In genomic region chr7:105810280-105810876, GRCm38 (mm10) we compare ENCODE assay signal across 8 mouse cellular contexts. TPM values are rescaled to one million over a fixed set of nuclear protein-coding genes. Genes with fewer than 3 reads are reported as not detected.
DNase-seq lines count a peak whose midpoint lies in the region; ATAC-seq and TF ChIP-seq lines count a peak whose summit lies in the region.

No protein-coding gene starts in this region.

- no peak; the same call in 1 of the 2 replicates for ATAC-seq in kidney, embryonic 15.5 days (replicated peaks; ENCODE audit: low FRiP score)
- peak; percentile 6; the same call in 1 of the 2 replicates for ATAC-seq in G1E (ENCODE audit: extremely low read depth, insufficient number of reproducible peaks, low FRiP score, poor library complexity, severe bottlenecking)
- no peak; the same call in 1 of the 2 replicates for ATAC-seq in forebrain, embryonic 12.5 days (ENCODE audit: low FRiP score)
- peak; percentile 22 for ATAC-seq in liver, embryonic 14.5 days (ENCODE audit: insufficient read depth)

- no peaks in the 10 kb centered on the region for H3K27me3 ChIP-seq in kidney, embryonic 15.5 days
- H3K27me3 ChIP-seq in G1E (ENCODE audit: insufficient read depth, low read length): peaks cover 5% of the 10 kb centered on the region; the same call in 1 of the 2 replicates
- H3K27me3 ChIP-seq in forebrain, embryonic 12.5 days: no peaks in the 10 kb centered on the region
- H3K27me3 ChIP-seq in liver, embryonic 14.5 days (ENCODE audit: control insufficient read depth, insufficient read depth, low read length): no peaks in the 10 kb centered on the region

- H3K9me3 ChIP-seq in kidney, embryonic 15.5 days (replicated peaks): no peaks in the 10 kb centered on the region
- 0 out of 2 replicates have a peak, but pooled peaks cover 4% of the 10 kb centered on the region for H3K9me3 ChIP-seq in G1E (replicated peaks)
- no peaks in the 10 kb centered on the region for H3K9me3 ChIP-seq in forebrain, embryonic 12.5 days
- no peaks in the 10 kb centered on the region for H3K9me3 ChIP-seq in liver, embryonic 14.5 days (ENCODE audit: control insufficient read depth, low read length)

- WGBS in kidney, embryonic 15.5 days: 3% methylated on average over 37 of the region's 37 CpGs
- WGBS in forebrain, embryonic 12.5 days: 6% methylated on average over 37 of the region's 37 CpGs
- 1% methylated on average over 37 of the region's 37 CpGs for WGBS in liver, embryonic 14.5 days (ENCODE audit: insufficient replicate concordance)

- peak overlapping the region; percentile 73 for H3K4me2 ChIP-seq in kidney, embryonic 15.5 days
- H3K4me2 ChIP-seq in forebrain, embryonic 12.5 days: peak overlapping the region; percentile 73
- peak overlapping the region; percentile 91 for H3K4me2 ChIP-seq in liver, embryonic 14.5 days (ENCODE audit: low read depth)

- peaks cover 11% of the 10 kb centered on the region for H3K4me1 ChIP-seq in kidney, embryonic 15.5 days
- H3K4me1 ChIP-seq in G1E (ENCODE audit: insufficient read depth, low read depth, low read length): peaks cover 28% of the 10 kb centered on the region
- H3K4me1 ChIP-seq in forebrain, embryonic 12.5 days: peaks cover 13% of the 10 kb centered on the region
- peaks cover 4 to 18% of the 10 kb centered on the region in 2 experiments for H3K4me1 ChIP-seq in liver, embryonic 14.5 days (replicated peaks; ENCODE audit: control insufficient read depth in 2 of 2, insufficient read depth in 2 of 2, low read length in 1 of 2)

- no peak for TF ChIP-seq EP300 in liver, embryonic 14.5 days (IDR thresholded peaks at IDR 0.05; ENCODE audit: low read depth)

- H3K27ac ChIP-seq in kidney, embryonic 15.5 days: peak overlapping the region; percentile 88
- H3K27ac ChIP-seq in forebrain, embryonic 12.5 days: peak overlapping the region; percentile 87
- H3K27ac ChIP-seq in liver, embryonic 14.5 days: peak overlapping the region; percentile 67

- no peak for TF ChIP-seq CTCF in G1E (IDR thresholded peaks at IDR 0.05; ENCODE audit: low read depth, low read length)
- TF ChIP-seq CTCF in liver, embryonic 14.5 days (IDR thresholded peaks at IDR 0.05; ENCODE audit: low read depth): no peak

- DNase-seq in kidney, postnatal 4 days: no peak
- no peak for DNase-seq in G1E (ENCODE audit: low spot score)
- DNase-seq in liver, embryonic 14.5 days (ENCODE audit: low read depth in 3 of 3, low spot score in 3 of 3): peak in 1 of 3 experiments; percentile 10
- no peak for DNase-seq in layer of hippocampus, adult 9-10 months (ENCODE audit: low spot score)
- no peak for DNase-seq in cerebellum, postnatal 10 days
- no peak for DNase-seq in thymus, adult 18-20 months

- peak overlapping the region; percentile 75 for H3K4me3 ChIP-seq in kidney, embryonic 15.5 days (replicated peaks)
- peak overlapping the region; percentile 99 for H3K4me3 ChIP-seq in G1E (ENCODE audit: low read depth, low read length)
- peak overlapping the region; percentile 74 for H3K4me3 ChIP-seq in forebrain, embryonic 12.5 days (replicated peaks)
- H3K4me3 ChIP-seq in liver, embryonic 14.5 days (ENCODE audit: insufficient read depth in 1 of 2, low read depth in 2 of 2, low read length in 2 of 2): peak overlapping the region; percentile 81 to 96

- H3K9ac ChIP-seq in kidney, embryonic 15.5 days: peak overlapping the region; percentile 90
- H3K9ac ChIP-seq in forebrain, embryonic 12.5 days: peak overlapping the region; percentile 93
- H3K9ac ChIP-seq in liver, embryonic 14.5 days (replicated peaks): peak overlapping the region; percentile 98

- peaks cover 27% of the 10 kb centered on the region for H3K36me3 ChIP-seq in kidney, embryonic 15.5 days
- peaks cover 30% of the 10 kb centered on the region for H3K36me3 ChIP-seq in G1E (replicated peaks)
- H3K36me3 ChIP-seq in forebrain, embryonic 12.5 days (replicated peaks): peaks cover 26% of the 10 kb centered on the region
- H3K36me3 ChIP-seq in liver, embryonic 14.5 days (replicated peaks; ENCODE audit: control insufficient read depth, insufficient read depth, low read depth): peaks cover 10% of the 10 kb centered on the region

RNA-seq across cellular contexts. Expression of gene Mrpl17, which starts 0.5 kb away (rescaled TPM):
- polyA plus RNA-seq in kidney, embryonic 15.5 days (2015; fragmentation: Nextera tagmentation; extraction: Ambion mirVana): 397 and 398 TPM in 2 replicates
- total RNA-seq in G1E (2014; fragmentation: Nextera tagmentation) (159 and 162 TPM in 2 replicates), G1E (2017) (50.3 and 58.4 TPM in 2 replicates)
- 111 and 125 TPM in 2 replicates for polyA plus RNA-seq in G1E (2012)
- 231 and 236 TPM in 2 replicates for polyA plus RNA-seq in forebrain, embryonic 12.5 days (2016; fragmentation: Nextera tagmentation; extraction: Ambion mirVana)
- polyA plus RNA-seq in liver, embryonic 14.5 days (2012; rRNA removed): 36.4 and 136 TPM in 2 replicates
- 216 and 222 TPM in 2 replicates for polyA plus RNA-seq in liver, embryonic 14.5 days (2014; fragmentation: Nextera tagmentation; extraction: Ambion mirVana)

RNA-seq across cellular contexts. Expression of gene Dchs1, which starts 22.9 kb away (rescaled TPM):
- polyA plus RNA-seq in kidney, embryonic 15.5 days (2015; fragmentation: Nextera tagmentation; extraction: Ambion mirVana): 10.2 and 12.1 TPM in 2 replicates
- total RNA-seq in G1E (2014; fragmentation: Nextera tagmentation) (not detected in 2 replicates), G1E (2017) (0.05 and 0.06 TPM in 2 replicates)
- polyA plus RNA-seq in G1E (2012): under 0.01 TPM in 1 of 2 replicates, not detected in the other
- polyA plus RNA-seq in forebrain, embryonic 12.5 days (2016; fragmentation: Nextera tagmentation; extraction: Ambion mirVana): 22.9 and 25.0 TPM in 2 replicates
- 0.57 and 0.71 TPM in 2 replicates for polyA plus RNA-seq in liver, embryonic 14.5 days (2012; rRNA removed)
- 0.48 and 0.62 TPM in 2 replicates for polyA plus RNA-seq in liver, embryonic 14.5 days (2014; fragmentation: Nextera tagmentation; extraction: Ambion mirVana)

RNA-seq across cellular contexts. Expression of gene Tpp1, which starts 58.3 kb away (rescaled TPM):
- polyA plus RNA-seq in kidney, embryonic 15.5 days (2015; fragmentation: Nextera tagmentation; extraction: Ambion mirVana): 92.7 and 94.9 TPM in 2 replicates
- 157 and 173 TPM in 2 replicates for total RNA-seq in G1E (2014; fragmentation: Nextera tagmentation)
- total RNA-seq in G1E (2017): 67.3 and 72.9 TPM in 2 replicates
- polyA plus RNA-seq in G1E (2012): 48.8 and 49.0 TPM in 2 replicates
- 45.8 and 48.3 TPM in 2 replicates for polyA plus RNA-seq in forebrain, embryonic 12.5 days (2016; fragmentation: Nextera tagmentation; extraction: Ambion mirVana)
- polyA plus RNA-seq in liver, embryonic 14.5 days (2012; rRNA removed): 34.1 and 41.9 TPM in 2 replicates
- polyA plus RNA-seq in liver, embryonic 14.5 days (2014; fragmentation: Nextera tagmentation; extraction: Ambion mirVana): 55.2 and 60.7 TPM in 2 replicates

Comparison
In these comparisons a context has a peak if more than half of its experiments do, and no peak if none do; other contexts are left out.
1. ATAC-seq: peak in G1E (single experiment) and liver, embryonic 14.5 days (single experiment); none in kidney, embryonic 15.5 days (single experiment) and forebrain, embryonic 12.5 days (single experiment).
2. Peak in every context shown above with its lines, with median percentiles within 50 percentile points of each other: H3K27ac ChIP-seq, H3K4me2 ChIP-seq, H3K4me3 ChIP-seq and H3K9ac ChIP-seq.